Mouse (Mus musculus): ENCODE data around the gene Prkci.

Gene Prkci

GRCm38 (mm10) chr3:31047263-31047662 lies 51.7 kb downstream of the Prkci start:
- peak; percentile 23 for DNase-seq (ENCODE audit: low spot score)

GRCm38 (mm10) chr3:31049087-31049486 lies 53.5 kb downstream of the Prkci start:
- no peak for DNase-seq (ENCODE audit: low spot score)

- DNase-seq (ENCODE audit: low spot score): no peak
These were observed 54.8 kb downstream of the Prkci start for GRCm38 (mm10) chr3:31050375-31050774.

DNA sequence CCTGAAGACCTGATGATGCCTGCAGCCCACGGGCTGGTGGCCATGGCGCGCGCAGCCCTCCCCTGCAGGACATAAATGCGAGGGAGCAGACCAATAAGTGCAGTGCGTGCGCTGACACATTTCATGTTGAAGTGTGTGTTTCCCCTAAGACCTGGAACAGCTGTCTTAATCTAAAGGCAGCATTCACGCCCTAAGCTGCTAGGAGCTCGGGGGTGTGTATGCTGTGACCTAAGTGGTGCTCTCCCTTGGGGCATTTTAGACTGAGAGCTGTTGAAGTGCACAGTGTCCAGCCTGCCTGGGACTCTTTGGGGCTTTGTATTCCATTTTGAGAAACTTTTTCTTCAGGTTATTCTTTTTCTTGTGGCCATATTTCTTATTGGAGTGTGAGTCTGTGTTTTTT lies 56.2 kb downstream of the Prkci start:
- no peak for DNase-seq (ENCODE audit: low spot score)

DNA sequence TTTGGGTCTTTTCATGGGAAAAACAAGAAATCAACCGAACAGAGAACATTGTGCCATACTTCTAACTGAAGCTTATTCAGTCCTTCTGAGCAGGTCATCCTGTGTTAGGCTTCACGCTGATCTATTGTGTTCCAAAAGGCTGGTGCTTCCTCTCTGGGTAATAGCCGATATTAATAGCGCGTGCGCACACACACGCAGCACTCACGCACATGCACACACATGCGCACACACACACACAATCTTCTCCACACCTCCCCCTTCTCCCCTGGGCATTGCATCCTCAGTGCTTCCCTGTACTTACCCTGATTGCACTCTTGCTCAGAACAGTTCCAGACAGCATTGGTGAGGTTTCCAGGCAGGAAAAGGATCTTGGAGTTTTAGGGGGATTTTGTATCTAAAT lies 57.6 kb downstream of the Prkci start:
- DNase-seq (ENCODE audit: low spot score): no peak

GRCm38 (mm10) chr3:31054888-31055287 lies 59.3 kb downstream of the Prkci start:
- no peak for DNase-seq (ENCODE audit: low spot score)

DNA sequence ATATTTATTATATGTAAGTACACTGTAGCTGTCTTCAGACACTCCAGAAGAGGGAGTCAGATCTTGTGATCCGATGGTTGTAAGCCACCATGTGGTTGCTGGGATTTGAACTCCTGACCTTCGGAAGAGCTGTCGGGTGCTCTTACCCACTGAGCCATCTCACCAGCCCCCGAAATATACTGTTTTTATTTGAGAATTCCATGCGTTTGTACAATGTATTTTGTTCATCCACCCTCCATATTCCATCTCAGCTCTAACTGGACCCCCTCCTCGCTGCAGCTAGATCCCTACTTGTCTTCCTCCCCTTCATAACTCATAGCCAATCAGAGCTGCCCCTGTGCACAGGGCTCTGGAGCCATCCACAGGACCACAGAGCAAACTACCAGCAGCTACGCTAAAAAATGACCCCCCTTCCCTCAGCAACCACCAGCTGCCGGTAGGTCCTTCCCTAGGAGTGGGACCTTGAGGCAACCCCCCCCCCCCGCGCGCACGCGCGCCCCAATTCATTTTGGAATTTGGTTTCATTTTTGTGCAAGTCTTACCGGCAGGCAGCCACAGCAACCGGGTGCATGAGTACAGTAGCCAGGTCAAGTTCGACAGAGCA lies 60.6 kb downstream of the Prkci start:
- DNase-seq (ENCODE audit: low spot score): peak; percentile 8

DNA sequence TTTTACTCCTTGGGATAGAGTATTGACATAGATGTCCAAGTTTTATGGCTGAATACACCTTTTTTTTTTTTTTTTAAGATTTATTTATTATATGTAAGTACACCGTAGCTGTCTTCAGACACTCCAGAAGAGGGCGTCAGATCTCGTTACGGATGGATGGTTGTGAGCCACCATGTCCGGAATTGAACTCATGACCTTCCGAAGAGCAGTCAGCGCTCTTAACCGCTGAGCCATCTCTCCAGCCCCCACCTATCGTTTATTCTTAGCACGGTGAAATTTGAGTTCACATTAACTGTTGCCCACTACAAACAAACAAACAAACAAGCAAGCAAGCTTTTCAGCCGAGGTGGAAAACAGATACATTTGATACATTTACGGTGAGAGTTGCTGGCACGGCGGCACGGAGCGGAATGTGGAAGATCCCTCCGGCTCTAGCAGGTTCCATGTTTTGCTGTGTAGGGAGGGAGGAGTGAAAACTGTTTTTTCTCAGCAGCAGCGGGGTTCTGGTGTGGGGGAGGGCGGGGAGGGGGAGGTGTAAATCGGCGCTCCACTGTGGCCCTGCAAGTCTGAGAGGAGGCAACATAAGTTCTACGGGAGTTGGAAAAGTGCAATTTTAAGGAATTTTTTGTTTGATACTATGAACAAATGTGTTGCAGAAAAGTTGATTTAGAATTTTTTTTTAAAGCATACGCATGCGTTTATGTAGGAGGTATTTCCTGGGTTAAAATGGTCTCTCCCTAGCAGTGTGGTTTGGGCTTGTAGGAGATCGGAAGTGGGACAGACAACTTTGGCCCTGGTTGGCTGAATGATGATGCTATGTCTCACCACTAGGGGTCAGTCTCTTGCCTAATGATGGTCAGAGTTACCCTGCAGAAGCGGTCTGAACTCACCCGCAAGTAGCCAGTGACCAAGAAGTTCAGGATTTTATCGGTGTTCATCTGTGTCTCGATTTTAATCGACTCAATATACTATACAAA lies 61.4 kb downstream of the Prkci start:
- peak; percentile 73 for DNase-seq (ENCODE audit: low spot score)

DNA sequence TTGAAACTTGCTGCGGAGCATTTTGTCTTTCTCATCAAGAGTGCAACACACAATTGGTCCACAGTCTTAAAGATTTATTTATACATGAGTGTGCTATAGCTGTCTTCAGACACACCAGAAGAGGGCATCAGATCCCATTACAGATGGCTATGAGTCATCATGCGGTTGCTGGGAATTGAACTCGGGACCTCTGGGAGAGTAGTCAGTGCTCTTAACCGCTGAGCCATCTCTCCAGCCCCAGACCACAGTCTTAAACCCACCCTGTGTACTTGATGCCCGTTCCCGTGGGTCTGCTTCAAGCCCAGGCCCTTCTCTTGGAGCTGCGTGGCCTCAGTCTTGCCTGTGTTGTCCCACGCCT lies 65.2 kb downstream of the Prkci start:
- peak; percentile 5 for DNase-seq (ENCODE audit: low spot score)

DNA sequence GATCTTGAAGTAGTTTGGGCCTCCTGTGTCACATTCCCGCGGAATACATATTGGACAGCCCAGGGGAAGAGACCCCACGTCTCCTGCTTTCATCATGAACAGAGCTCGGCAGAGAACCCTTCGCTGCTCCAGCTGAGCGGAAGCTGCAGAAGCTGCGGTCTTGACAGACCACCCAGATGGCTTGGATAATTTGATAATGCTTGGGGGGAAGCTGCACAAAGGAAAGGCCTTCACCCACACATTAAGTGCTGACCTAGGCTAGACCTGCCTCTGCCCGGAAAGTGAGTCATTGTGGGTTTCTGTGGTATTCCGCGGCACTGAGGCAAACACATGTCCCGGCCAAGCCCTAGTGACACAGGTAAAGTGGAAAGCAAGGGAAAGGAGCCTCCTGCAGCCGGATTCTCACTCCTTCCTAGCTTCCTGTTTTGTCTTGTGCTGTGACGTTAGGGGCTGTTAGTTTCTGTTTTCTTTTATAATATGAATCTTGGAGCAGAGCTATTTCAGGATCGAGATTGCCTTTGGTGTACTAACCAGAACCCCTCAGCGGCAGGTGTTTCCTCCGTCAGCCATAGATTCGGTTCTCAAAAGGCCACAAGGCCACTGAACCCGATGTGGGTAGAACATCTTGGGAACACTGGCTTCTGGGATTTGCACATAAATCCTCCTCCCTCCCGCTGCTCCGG lies 65.7 kb downstream of the Prkci start:
- peak; percentile 69 for DNase-seq (ENCODE audit: low spot score)

DNA sequence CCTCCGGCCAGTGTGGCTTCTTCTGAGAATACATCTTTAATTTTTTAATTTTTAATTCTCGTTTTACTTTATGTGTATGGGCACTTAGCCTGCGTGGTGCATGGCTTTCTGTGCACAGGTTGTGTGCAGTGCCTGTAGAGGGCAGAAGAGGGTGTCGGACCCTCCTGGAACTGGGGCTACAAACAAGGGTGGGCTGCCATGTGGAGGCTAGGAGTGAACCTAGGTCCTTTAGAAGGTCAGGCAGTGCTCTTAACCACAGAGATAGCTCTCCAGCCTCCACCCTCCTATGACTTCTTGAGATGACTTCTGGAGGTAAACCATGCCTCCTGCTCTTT lies 66.2 kb downstream of the Prkci start:
- DNase-seq (ENCODE audit: low spot score): peak; percentile 40

DNA sequence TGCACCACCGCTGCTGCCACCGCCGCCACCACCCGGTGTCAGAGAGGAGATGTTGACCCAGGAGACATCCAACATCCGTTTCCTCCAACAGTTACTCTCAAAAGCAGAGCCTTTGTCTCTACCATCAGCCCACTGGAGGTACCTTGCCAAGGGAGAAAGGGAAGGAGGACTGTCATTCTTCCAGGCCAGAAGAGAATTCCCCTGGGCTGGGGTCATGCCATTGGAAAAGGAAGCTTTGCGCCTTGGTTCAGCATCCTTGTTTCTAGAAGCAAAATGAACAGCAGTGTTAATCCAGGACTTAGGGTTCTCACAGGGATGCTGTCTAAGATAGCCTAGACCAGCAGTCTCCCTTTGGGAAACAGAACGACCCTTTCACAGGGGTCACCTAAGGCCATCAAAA lies 66.8 kb downstream of the Prkci start:
- no peak for DNase-seq (ENCODE audit: low spot score)

GRCm38 (mm10) chr3:31068482-31068881 lies 72.9 kb downstream of the Prkci start:
- no peak for DNase-seq (ENCODE audit: low spot score)

GRCm38 (mm10) chr3:31071804-31072203 lies 76.3 kb downstream of the Prkci start:
- DNase-seq (ENCODE audit: low spot score): no peak

GRCm38 (mm10) chr3:31075808-31076207 lies 80.3 kb downstream of the Prkci start:
- DNase-seq (ENCODE audit: low spot score): no peak

DNA sequence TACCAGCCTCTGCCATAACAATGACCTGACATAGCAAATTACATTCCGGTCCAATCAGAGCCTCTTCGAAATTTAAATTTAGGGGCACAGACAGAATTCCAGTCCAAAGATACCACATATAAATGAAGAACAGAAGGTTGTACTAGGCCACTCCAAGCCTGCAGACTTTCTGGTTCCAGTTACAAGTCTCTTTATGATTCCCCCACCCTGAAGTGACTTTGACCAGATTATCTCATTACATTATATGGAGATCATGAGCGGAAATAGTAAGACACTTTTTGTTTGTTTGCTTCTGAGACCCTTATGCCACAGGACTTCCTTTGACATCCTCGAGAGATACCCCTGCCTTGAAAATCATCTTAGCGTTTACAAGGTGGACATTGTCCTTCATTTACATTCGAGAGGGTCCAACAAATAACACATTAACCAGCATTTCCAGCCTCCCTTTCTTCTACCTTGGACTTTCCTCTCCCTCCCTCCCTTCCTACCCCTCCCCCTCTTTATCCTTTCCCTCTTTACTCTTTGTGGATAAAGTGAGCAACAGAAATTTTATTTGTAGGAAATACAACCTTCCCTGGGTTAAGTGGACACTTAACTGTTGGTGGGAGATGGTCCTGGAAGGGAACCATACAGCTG lies 81.6 kb downstream of the Prkci start:
- DNase-seq (ENCODE audit: low spot score): no peak

- no peak for DNase-seq (ENCODE audit: low spot score)
These were observed 83.9 kb downstream of the Prkci start for GRCm38 (mm10) chr3:31079450-31079849.

DNA sequence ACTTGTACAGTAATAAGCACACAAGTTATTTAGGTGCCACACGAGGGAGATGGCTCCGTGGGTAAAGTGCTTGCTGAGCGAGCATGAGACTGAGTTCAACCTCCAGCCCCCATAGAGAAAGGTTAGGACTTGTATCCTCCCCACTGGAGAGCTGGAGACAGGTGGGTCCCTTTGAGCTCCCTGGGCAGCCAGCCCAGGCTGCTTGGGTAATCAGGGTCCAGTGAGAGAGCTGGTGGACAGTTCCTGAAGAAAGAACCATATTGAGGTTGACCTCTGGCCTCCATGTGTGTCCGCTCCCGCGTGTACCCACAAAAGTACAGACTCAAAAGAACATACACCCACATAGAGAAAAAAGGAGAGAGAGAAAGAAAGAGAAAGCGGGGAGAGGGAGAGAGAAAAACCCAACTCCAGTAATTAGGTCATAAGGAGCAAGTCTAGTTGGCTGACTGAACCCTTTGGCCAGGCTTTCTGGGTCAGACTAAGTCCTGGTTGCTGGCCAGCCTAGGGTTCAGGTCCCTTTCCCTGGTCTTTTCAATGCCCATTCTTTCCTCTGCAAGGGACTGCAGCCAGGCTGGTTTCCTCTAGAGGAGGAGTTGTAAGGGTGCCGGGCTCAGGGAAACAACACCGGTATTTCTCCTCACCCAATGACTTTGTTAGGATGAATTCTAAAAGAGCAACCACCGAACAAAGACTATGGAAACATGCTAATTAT lies 85.4 kb downstream of the Prkci start:
- no peak for DNase-seq (ENCODE audit: low spot score)

- peak; percentile 29 for DNase-seq (ENCODE audit: low spot score)
These were observed 87.4 kb downstream of the Prkci start for GRCm38 (mm10) chr3:31082838-31083506.

GRCm38 (mm10) chr3:31083507-31084245 lies 88.1 kb downstream of the Prkci start:
- peak; percentile 8 for DNase-seq (ENCODE audit: low spot score)

GRCm38 (mm10) chr3:31085000-31085399 lies 89.5 kb downstream of the Prkci start:
- no peak for DNase-seq (ENCODE audit: low spot score)

Measured in T-cell, adult 2 months (primary cell).